Mouse (Mus musculus) monocyte, adult 5-6 weeks (primary cell): ENCODE results near the gene Oard1. TPM values are rescaled to one million over a fixed set of nuclear protein-coding genes. Genes with fewer than 3 reads are reported as not detected.

ENCODE experiments used
- ATAC-seq: fragments of 153-309, 156-312 bp; replicated peaks from 2 replicates; pipeline ENCODE4 v1.8.0; 2017; ENCODE audit warnings: mild to moderate bottlenecking; ENCODE audit not compliant: low TSS enrichment, insufficient number of reproducible peaks, severe bottlenecking, poor library complexity, low FRiP score
- total RNA-seq: library from RNA; stranded (forward); fragments of 200-1000, 200-491, 200-594 nt; gene quantifications from 3 replicates; pipeline ENCODE4 v1.2.3, GENCODE M21; 2017

Oard1 gene
- total RNA-seq, 1 experiment from 2014 or later = 118 TPM

GRCm38 (mm10) chr17:48457971-48458653, 48.3 kb downstream of the Oard1 start:
- 0 out of 2 replicates have a peak, but pooled peaks have one; percentile 47 for ATAC-seq

- no peak for ATAC-seq
These were observed 52.3 kb downstream of the Oard1 start for GRCm38 (mm10) chr17:48462096-48462495.

GRCm38 (mm10) chr17:48463391-48463790, 53.6 kb downstream of the Oard1 start:
- no peak for ATAC-seq

Other genes with a start within 250 kb of the Oard1 start
- gene A530064D06Rik, start 242.7 kb upstream of the Oard1 start, total RNA-seq = 13.9 to 32.4 TPM (median 28.1 TPM) in 3 replicates
- 75.7 to 167 TPM (median 150 TPM) in 3 replicates for gene Trem1, start 177.2 kb upstream of the Oard1 start, total RNA-seq
- gene Trem3, start 162.2 kb upstream of the Oard1 start, total RNA-seq = 69.2 to 181 TPM (median 173 TPM) in 3 replicates
- gene Treml4, start 145.7 kb upstream of the Oard1 start, total RNA-seq = 540 to 868 TPM (median 810 TPM) in 3 replicates
- gene Treml2, start 110.5 kb upstream of the Oard1 start, total RNA-seq = 21.6 to 25.3 TPM (median 23.0 TPM) in 3 replicates
- 19.1 to 30.4 TPM (median 20.9 TPM) in 3 replicates for gene B430306N03Rik, start 93.9 kb upstream of the Oard1 start, total RNA-seq
- gene Trem2, start 63.6 kb upstream of the Oard1 start, total RNA-seq = 2.4 to 11.1 TPM (median 5.7 TPM) in 3 replicates
- gene Treml1, start 50.1 kb upstream of the Oard1 start, total RNA-seq = 3.4 to 26.7 TPM in 2 of 3 replicates, not detected in the other
- 23.0 to 41.0 TPM (median 25.3 TPM) in 3 replicates for gene Nfya, start 108 bp upstream of the Oard1 start, total RNA-seq
- 0.39 TPM in 1 of 3 replicates, not detected in the others for gene Apobec2, start 22.9 kb downstream of the Oard1 start, total RNA-seq
- 5.9 TPM in 1 of 3 replicates, not detected in the others for gene Tspo2, start 41.5 kb downstream of the Oard1 start, total RNA-seq
- 0.95 to 2.9 TPM (median 2.3 TPM) in 3 replicates for gene Unc5cl, start 44.9 kb downstream of the Oard1 start, total RNA-seq